Mouse (Mus musculus): Measurements from ENCODE around the gene Gmps.

Gmps gene

GRCm38 (mm10) chr3:63975955-63976908 lies at the start of gene Gmps:
Gene Gmps (plus strand): TSS chr3:63976106.
- DNase-seq: peak; percentile 95

GRCm38 (mm10) chr3:63928878-63929859 lies 46.7 kb upstream of the Gmps start, which contains the start of gene E130311K13Rik:
Gene E130311K13Rik (minus strand): TSS chr3:63929472.
- peak; percentile 95 for DNase-seq

GRCm38 (mm10) chr3:63938928-63939327 lies 37.0 kb upstream of the Gmps start:
- peak; percentile 14 for DNase-seq

- DNase-seq: no peak
These were observed 34.6 kb upstream of the Gmps start for GRCm38 (mm10) chr3:63941204-63941850.

- no peak for DNase-seq
These were observed 26.1 kb upstream of the Gmps start for GRCm38 (mm10) chr3:63949837-63950236.

- peak; percentile 60 for DNase-seq
These were observed 12.3 kb upstream of the Gmps start for GRCm38 (mm10) chr3:63963421-63964099.

GRCm38 (mm10) chr3:63964100-63964921 lies 11.6 kb upstream of the Gmps start, which contains the start of gene Slc33a1:
Gene Slc33a1 (minus strand): TSS chr3:63964768.
- peak; percentile 99 for DNase-seq

- no peak for DNase-seq
These were observed 11.0 kb upstream of the Gmps start for GRCm38 (mm10) chr3:63964922-63965249.

- DNase-seq: no peak
These were observed 10.0 kb upstream of the Gmps start for GRCm38 (mm10) chr3:63965929-63966328.

- no peak for DNase-seq
These were observed 2.0 kb downstream of the Gmps start for GRCm38 (mm10) chr3:63977895-63978294.

- DNase-seq: no peak
These were observed 10.8 kb downstream of the Gmps start for GRCm38 (mm10) chr3:63986656-63987055.

- no peak for DNase-seq
These were observed 13.0 kb downstream of the Gmps start for GRCm38 (mm10) chr3:63988722-63989440.

- DNase-seq: no peak
These were observed 45.5 kb downstream of the Gmps start for GRCm38 (mm10) chr3:64021436-64021835.

- no peak for DNase-seq
These were observed 46.0 kb downstream of the Gmps start for GRCm38 (mm10) chr3:64021867-64022266.

- no peak for DNase-seq
These were observed 53.9 kb downstream of the Gmps start for GRCm38 (mm10) chr3:64029846-64030245.

GRCm38 (mm10) chr3:64038136-64038841 lies 62.4 kb downstream of the Gmps start:
- DNase-seq: no peak

- peak; percentile 88 for DNase-seq
These were observed 64.2 kb downstream of the Gmps start for GRCm38 (mm10) chr3:64039818-64040784.
